Mouse (Mus musculus): ENCODE measurements at regions not wholly inside any gene's neighbourhood (a gene's known extent, or its start where the extent isn't known, plus 50 kb on each side); places are given as distances from the start of the nearest gene placed in this dataset.

DNA sequence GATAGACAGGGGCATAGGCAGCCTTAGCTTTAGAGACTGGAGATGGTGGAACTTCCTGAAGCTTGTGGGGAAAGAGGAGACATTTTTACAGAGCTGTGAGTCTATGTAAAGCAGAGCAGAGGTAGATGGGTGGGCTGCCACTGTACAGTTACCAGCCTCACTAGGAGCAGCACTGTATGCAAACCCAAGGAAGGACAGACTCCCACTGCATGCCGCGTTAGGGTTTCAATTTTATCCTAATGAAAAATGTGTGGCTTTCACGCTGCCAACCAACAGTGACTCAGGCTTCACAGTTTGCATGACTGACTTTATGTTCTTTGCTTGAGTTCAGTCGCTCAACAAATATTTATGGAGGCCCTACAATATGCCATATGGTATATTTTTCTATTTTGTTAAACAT is 348.1 kb downstream of the Ptprc start:
- TF ChIP-seq RCOR1 (conservative IDR thresholded peaks at IDR 0.05; ENCODE audit: low read depth, low read length), result no peak
- no peak for TF ChIP-seq SIN3A (IDR thresholded peaks at IDR 0.05; ENCODE audit: low read length)
- TF ChIP-seq MYC (IDR thresholded peaks at IDR 0.05; ENCODE audit: low read depth, low read length), result no peak
- no peak for TF ChIP-seq EP300 (IDR thresholded peaks at IDR 0.05; ENCODE audit: low read length)
- TF ChIP-seq POLR2AphosphoS2 (IDR thresholded peaks at IDR 0.05; ENCODE audit: low read depth, low read length), result no peak
- no peak for TF ChIP-seq SMC3 (IDR thresholded peaks at IDR 0.05; ENCODE audit: low read depth, low read length)
- TF ChIP-seq MAZ (IDR thresholded peaks at IDR 0.05; ENCODE audit: low read depth, low read length), result no peak
- TF ChIP-seq TBP (conservative IDR thresholded peaks at IDR 0.05; ENCODE audit: low read depth, low read length), result no peak
- TF ChIP-seq JUN (IDR thresholded peaks at IDR 0.05; ENCODE audit: insufficient read depth, low read depth, low read length), result no peak
- no peak for TF ChIP-seq RAD21 (IDR thresholded peaks at IDR 0.05; ENCODE audit: low read depth, low read length)
- TF ChIP-seq MAFK (IDR thresholded peaks at IDR 0.05; ENCODE audit: insufficient replicate concordance, low read length), result no peak
- no peak for TF ChIP-seq USF2 (conservative IDR thresholded peaks at IDR 0.05; ENCODE audit: low read depth, low read length)
- no peak for TF ChIP-seq ELF1 (IDR thresholded peaks at IDR 0.05; ENCODE audit: low read depth, low read length)
- no peak for TF ChIP-seq CHD1 (IDR thresholded peaks at IDR 0.05; ENCODE audit: low read depth, low read length)
- no peak for TF ChIP-seq JUND (conservative IDR thresholded peaks at IDR 0.05; ENCODE audit: low read depth, low read length)
- TF ChIP-seq ZKSCAN1 (IDR thresholded peaks at IDR 0.05; ENCODE audit: borderline replicate concordance, low read depth, low read length), result no peak
- no peak for TF ChIP-seq USF1 (IDR thresholded peaks at IDR 0.05; ENCODE audit: low read depth, low read length)
- no peak for TF ChIP-seq ZNF384 (IDR thresholded peaks at IDR 0.05; ENCODE audit: low read depth, low read length)
- TF ChIP-seq TCF12 (IDR thresholded peaks at IDR 0.05; ENCODE audit: low read depth, low read length), result no peak
- Histone ChIP-seq H3K27me3 (replicated peaks) (no peaks in the 10 kb centered on the region), H3K9me3 (replicated peaks; ENCODE audit: low read length) (no peaks in the 10 kb centered on the region), H3K79me2 (replicated peaks; ENCODE audit: control insufficient read depth, extremely low read depth, insufficient read depth, poor library complexity, severe bottlenecking) (no peaks in the 10 kb centered on the region), H3K36me3 (replicated peaks in 1 of 2; ENCODE audit: control insufficient read depth in 1 of 2, insufficient read depth in 1 of 2, low read length in 1 of 2) (no peaks in the 10 kb centered on the region), H3K4me3 (replicated peaks in 1 of 3; ENCODE audit: low read depth in 2 of 3, low read length in 2 of 3, poor library complexity in 1 of 3) (no peak overlapping the region), H3K4me1 (ENCODE audit: control insufficient read depth in 1 of 2, insufficient read depth in 2 of 2) (no peaks in the 10 kb centered on the region; a peak in 1 of 4 replicates), H3K4me2 (ENCODE audit: insufficient read depth, low read depth, poor library complexity, severe bottlenecking) (no peak overlapping the region), H3K27ac (ENCODE audit: insufficient read depth, low read depth) (no peak overlapping the region), H3K9ac (ENCODE audit: insufficient read depth, low read depth) (no peak overlapping the region)
- in situ Hi-C loops (cut with MboI; ENCODE audit: low pct_ligation_motif_present, low pct_unique_long_range_greater_than_20kb, low sequenced_read_pairs) (no loop called here), dilution Hi-C loops (cut with MboI; ENCODE audit: extremely low pct_ligation_motif_present, extremely low pct_unique_long_range_greater_than_20kb, low sequenced_read_pairs) (no loop called here)
- DNase-seq (ENCODE audit: extremely low read depth), result no peak

DNA sequence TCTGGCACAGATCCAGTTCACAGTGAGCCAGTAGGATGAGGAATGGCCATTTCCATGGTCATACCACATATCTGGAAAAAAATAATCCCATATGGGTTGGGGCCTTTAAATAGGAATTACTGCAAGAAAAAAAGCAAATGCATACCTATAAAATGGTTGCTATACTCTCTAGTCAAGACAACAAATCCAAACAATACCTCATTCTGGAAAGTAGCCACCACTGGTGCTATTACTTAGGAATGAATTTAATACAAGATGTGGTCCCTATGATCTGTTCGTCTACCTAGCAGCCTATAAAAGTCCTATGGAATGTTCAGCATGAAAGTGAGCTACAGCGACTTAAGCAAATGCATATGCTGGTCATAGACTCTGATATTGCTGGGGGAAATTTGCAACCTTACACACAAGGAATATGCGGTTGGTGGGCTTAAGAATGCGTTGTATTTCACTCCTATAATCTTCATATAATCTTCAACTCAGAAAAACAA is 360.1 kb downstream of the Ptprc start:
- TF ChIP-seq ELF1 (IDR thresholded peaks at IDR 0.05; ENCODE audit: low read depth, low read length) (no peak), NELFE (IDR thresholded peaks at IDR 0.05; ENCODE audit: low read depth, low read length) (no peak), MAFK (IDR thresholded peaks at IDR 0.05; ENCODE audit: insufficient replicate concordance, low read length) (no peak), ZC3H11A (IDR thresholded peaks at IDR 0.05; ENCODE audit: low read depth, low read length) (no peak), MAX (IDR thresholded peaks at IDR 0.05; ENCODE audit: low read length) (no peak), GABPA (IDR thresholded peaks at IDR 0.05; ENCODE audit: insufficient replicate concordance, low read depth, low read length) (no peak)
- Histone ChIP-seq H3K27me3 (replicated peaks) (no peaks in the 10 kb centered on the region), H3K4me3 (replicated peaks in 1 of 3; ENCODE audit: low read depth in 2 of 3, low read length in 2 of 3, poor library complexity in 1 of 3) (no peak overlapping the region), H3K27ac (ENCODE audit: insufficient read depth, low read depth) (no peak overlapping the region), H3K9me3 (replicated peaks; ENCODE audit: low read length) (no peaks in the 10 kb centered on the region), H3K9ac (ENCODE audit: insufficient read depth, low read depth) (no peak overlapping the region), H3K36me3 (replicated peaks in 1 of 2; ENCODE audit: control insufficient read depth in 1 of 2, insufficient read depth in 1 of 2, low read length in 1 of 2) (no peaks in the 10 kb centered on the region), H3K79me2 (replicated peaks; ENCODE audit: control insufficient read depth, extremely low read depth, insufficient read depth, poor library complexity, severe bottlenecking) (no peaks in the 10 kb centered on the region), H3K4me2 (ENCODE audit: insufficient read depth, low read depth, poor library complexity, severe bottlenecking) (no peak overlapping the region), H3K4me1 (ENCODE audit: control insufficient read depth in 1 of 2, insufficient read depth in 2 of 2) (no peaks in the 10 kb centered on the region)
- DNase-seq (ENCODE audit: extremely low read depth), result no peak
- dilution Hi-C loops (cut with MboI; ENCODE audit: extremely low pct_ligation_motif_present, extremely low pct_unique_long_range_greater_than_20kb, low sequenced_read_pairs), result no loop called here
- in situ Hi-C loops (cut with MboI; ENCODE audit: low pct_ligation_motif_present, low pct_unique_long_range_greater_than_20kb, low sequenced_read_pairs), result no loop called here
